Mouse (Mus musculus) erythroblast, embryonic 14.5 days (primary cell): Measurements from ENCODE around the gene Iqschfp.

Source experiments
- GATA1 ChIP-seq: IDR thresholded peaks from 2 replicates; pipeline ENCODE4 v1.6.1; 2012; ENCODE audit warnings: low read length, inconsistent platforms, mixed read lengths
- TAL1 ChIP-seq: IDR thresholded peaks from 3 replicates; pipeline ENCODE4 v1.6.1; 2012; ENCODE audit warnings: low read length, inconsistent platforms, mixed read lengths

DNA sequence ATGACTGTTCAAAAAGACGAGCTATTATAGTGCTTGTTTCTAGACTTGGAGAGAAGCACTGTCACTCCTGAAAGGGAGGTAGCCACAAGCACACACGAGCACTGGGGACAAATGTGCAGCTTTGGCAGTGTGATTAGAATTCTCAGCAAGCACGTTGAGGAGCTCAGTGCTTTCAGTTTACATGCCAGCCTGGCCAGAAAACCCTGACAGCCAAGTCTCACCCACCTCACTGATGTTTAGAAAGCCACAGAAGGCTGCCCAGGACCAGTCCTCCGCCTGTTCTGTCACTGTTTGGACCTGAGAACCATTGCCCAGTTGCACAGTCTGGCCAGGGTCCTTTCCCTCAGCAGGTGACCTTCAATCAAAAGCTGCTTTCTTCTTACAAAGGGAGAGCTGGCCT, 768.5 kb downstream of the Iqschfp start:
- TF ChIP-seq TAL1 (no peak), GATA1 (no peak)
